ENCODE assay signal across 26 mouse cellular contexts in genomic region chr17:75367486-75368155, GRCm38 (mm10).
"Had no signal": no experiment of that assay in that cellular context is flagged by ENCODE, and none has a peak within 500 bp of the region (broad histone marks: within the 10 kb centered on the region; RNA-seq: fewer than 3 reads in every experiment).

No protein-coding gene starts in this region.

- H3K4me1 ChIP-seq: limb, embryonic 12.5 days; liver, embryonic 12.5 days; liver, embryonic 13.5 days; liver, embryonic 15.5 days; midbrain, embryonic 10.5 days; midbrain, embryonic 12.5 days; midbrain, embryonic 13.5 days; midbrain, embryonic 15.5 days; neural tube, embryonic 12.5 days had no signal

- H3K27me3 ChIP-seq: limb, embryonic 12.5 days; limb, embryonic 13.5 days; limb, embryonic 15.5 days; liver, embryonic 12.5 days; liver, embryonic 13.5 days; liver, embryonic 15.5 days; lung, embryonic 15.5 days; megakaryocyte, embryonic 14.5 days; midbrain, embryonic 12.5 days; midbrain, embryonic 13.5 days; midbrain, embryonic 15.5 days; neural tube, embryonic 12.5 days had no signal

- DNase-seq: left cerebral cortex, postnatal 4 days; liver; liver, embryonic 13.5 days; liver, postnatal 0 days; lung, adult 18-20 months; lung, adult 2 months; lung, postnatal 10 days; lung, postnatal 14 days; lung, postnatal 36 days; midbrain, embryonic 14.5 days had no signal

- H3K36me3 ChIP-seq: liver, embryonic 13.5 days; liver, embryonic 15.5 days; midbrain, embryonic 12.5 days; midbrain, embryonic 13.5 days; midbrain, embryonic 15.5 days; neural tube, embryonic 12.5 days had no signal

- H3K9me3 ChIP-seq: limb, embryonic 10.5 days; limb, embryonic 12.5 days; limb, embryonic 13.5 days; limb, embryonic 15.5 days; liver, embryonic 12.5 days; liver, embryonic 13.5 days; liver, embryonic 15.5 days; lung, embryonic 15.5 days; megakaryocyte, embryonic 14.5 days; midbrain, embryonic 10.5 days; midbrain, embryonic 12.5 days; midbrain, embryonic 13.5 days; midbrain, embryonic 15.5 days; neural tube, embryonic 12.5 days had no signal

- H3K4me3 ChIP-seq: limb, embryonic 10.5 days; limb, embryonic 12.5 days; limb, embryonic 13.5 days; limb, embryonic 15.5 days; liver, embryonic 12.5 days; liver, embryonic 13.5 days; liver, embryonic 15.5 days; lung, embryonic 15.5 days; megakaryocyte, embryonic 14.5 days; midbrain, embryonic 10.5 days; midbrain, embryonic 12.5 days; midbrain, embryonic 13.5 days; midbrain, embryonic 15.5 days; myocyte; neural tube, embryonic 12.5 days had no signal

- H3K27ac ChIP-seq: limb, embryonic 10.5 days; limb, embryonic 12.5 days; limb, embryonic 13.5 days; limb, embryonic 15.5 days; liver, embryonic 12.5 days; liver, embryonic 13.5 days; liver, embryonic 14.5 days; liver, embryonic 15.5 days; macrophage; midbrain, embryonic 10.5 days; midbrain, embryonic 12.5 days; midbrain, embryonic 13.5 days; midbrain, embryonic 15.5 days; neural tube, embryonic 12.5 days had no signal
